Mouse (Mus musculus): ENCODE data around the gene Zbtb39. TPM values are rescaled to one million over a fixed set of nuclear protein-coding genes. Genes with fewer than 3 reads are reported as not detected.

Gene Zbtb39
- polyA plus RNA-seq, 1 experiment from 2014 or later: 4.7 TPM

DNA sequence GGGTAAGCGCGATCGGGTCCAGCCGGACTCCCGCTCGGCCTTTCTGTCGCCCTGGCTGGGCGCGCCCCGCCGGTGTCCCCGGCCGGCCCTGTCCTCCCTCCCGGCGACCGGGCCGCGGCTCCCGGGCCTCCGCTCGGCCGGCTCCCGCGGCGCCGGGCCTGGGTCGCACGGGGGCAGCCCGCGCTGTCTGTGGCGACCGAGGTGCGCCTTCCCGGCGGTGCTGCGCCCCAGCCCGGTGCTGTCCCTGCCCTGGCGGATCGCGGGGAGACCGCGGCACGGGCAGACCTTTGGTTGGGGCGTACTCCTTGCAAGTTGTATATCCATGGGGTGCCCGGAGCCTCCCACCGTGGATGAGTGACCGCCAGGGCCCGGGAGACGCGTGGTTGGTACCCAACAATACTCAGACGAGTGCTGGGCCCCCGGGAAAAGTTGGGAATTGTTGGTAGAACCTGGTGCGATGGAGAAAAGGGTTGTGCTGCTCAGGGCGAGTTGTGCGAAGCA is 373 bp downstream of the Zbtb39 start:
- H3K4me1 ChIP-seq (replicated peaks): peaks cover 20% of the 10 kb centered on the region
- H3K27ac ChIP-seq: peak overlapping the region; percentile 95
- H3K36me3 ChIP-seq: peaks cover 37% of the 10 kb centered on the region
- H3K9me3 ChIP-seq: no peaks in the 10 kb centered on the region
- H3K27me3 ChIP-seq (ENCODE audit: insufficient read depth, poor library complexity, severe bottlenecking): no peaks in the 10 kb centered on the region; the same call in 1 of the 2 replicates
- peak overlapping the region; percentile 97 for H3K4me3 ChIP-seq
- DNase-seq (ENCODE audit: low spot score): peak; percentile 64
- WGBS: under 1% methylated on average over 55 of the region's 55 CpGs

DNA sequence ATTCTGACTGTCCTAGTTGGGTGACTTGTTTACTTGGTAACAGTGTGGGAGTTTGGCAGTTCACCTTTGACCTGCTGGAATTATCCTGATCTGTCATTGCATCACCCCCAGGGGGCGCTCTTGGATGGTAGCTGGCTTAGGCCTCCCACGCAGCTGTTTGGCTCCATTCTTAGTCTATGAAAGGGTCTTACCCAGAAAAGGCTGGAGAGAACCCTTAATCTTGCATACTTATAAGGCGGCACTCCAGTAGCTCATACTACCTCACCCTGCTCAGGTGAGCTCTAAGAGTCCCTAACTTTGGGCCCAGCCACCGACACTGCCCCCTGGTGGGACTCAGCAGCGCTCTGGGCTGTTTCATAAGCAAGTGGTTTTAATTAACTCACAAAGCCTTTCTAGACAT is 5.3 kb downstream of the Zbtb39 start:
- Histone ChIP-seq H3K27ac (no peak overlapping the region), H3K4me1 (replicated peaks) (peaks cover 27% of the 10 kb centered on the region), H3K36me3 (peaks cover 78% of the 10 kb centered on the region), H3K4me3 (no peak overlapping the region), H3K9me3 (no peaks in the 10 kb centered on the region), H3K27me3 (ENCODE audit: insufficient read depth, poor library complexity, severe bottlenecking) (no peaks in the 10 kb centered on the region)
- DNase-seq (ENCODE audit: low spot score): peak; percentile 59
- WGBS: 64% methylated on average over 5 of the region's 5 CpGs

DNA sequence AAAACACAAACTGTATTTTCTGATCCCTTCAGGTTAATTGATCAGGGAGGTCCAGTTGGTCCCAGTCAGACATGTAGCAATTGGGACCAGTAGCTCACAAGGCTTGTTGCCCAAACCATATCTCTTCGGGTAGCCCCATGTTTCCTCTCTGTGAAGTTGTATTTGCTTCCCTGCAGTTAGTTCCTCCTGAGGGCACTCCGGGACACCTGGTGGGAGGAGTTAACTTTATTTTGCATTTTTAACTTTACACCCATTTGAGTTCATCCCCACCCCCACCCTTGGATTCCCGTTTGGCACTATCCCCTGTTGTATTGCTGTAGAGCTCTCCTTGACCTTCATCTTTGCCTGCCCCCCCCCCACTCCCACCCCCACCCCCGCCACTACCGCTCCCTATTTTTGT is 6.5 kb downstream of the Zbtb39 start:
- Histone ChIP-seq H3K4me3 (no peak overlapping the region), H3K4me1 (replicated peaks) (peaks cover 25% of the 10 kb centered on the region), H3K27me3 (ENCODE audit: insufficient read depth, poor library complexity, severe bottlenecking) (no peaks in the 10 kb centered on the region), H3K9me3 (no peaks in the 10 kb centered on the region), H3K36me3 (peaks cover 78% of the 10 kb centered on the region), H3K27ac (no peak overlapping the region)
- WGBS: 85% methylated on average over 5 of the region's 5 CpGs
- no peak for DNase-seq (ENCODE audit: low spot score)

DNA sequence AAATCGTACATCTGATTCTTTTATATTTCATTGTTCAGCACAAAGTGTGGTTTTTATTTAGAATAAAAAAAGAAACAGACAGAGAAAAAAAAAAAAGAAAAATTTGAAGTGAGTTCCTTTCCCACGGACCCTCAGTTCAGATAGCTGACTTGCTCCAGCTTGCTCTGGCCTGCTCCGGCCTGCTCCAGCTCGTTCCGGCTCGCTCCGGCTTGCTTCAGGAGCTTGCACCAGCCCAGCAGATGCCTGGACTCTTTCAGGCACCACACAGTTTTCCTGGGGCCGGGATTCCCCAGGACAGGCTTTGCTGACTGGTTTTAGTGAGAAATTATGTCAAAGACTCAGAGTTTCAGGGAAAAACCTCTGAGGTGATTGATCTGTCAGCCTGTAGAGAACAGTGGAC is 7.9 kb downstream of the Zbtb39 start:
- WGBS: 92% methylated on average over 8 of the region's 8 CpGs
- Histone ChIP-seq H3K36me3 (peaks cover 65% of the 10 kb centered on the region), H3K27me3 (ENCODE audit: insufficient read depth, poor library complexity, severe bottlenecking) (no peaks in the 10 kb centered on the region), H3K4me3 (no peak overlapping the region), H3K4me1 (replicated peaks) (peaks cover 22% of the 10 kb centered on the region), H3K27ac (no peak overlapping the region), H3K9me3 (no peaks in the 10 kb centered on the region)
- no peak for DNase-seq (ENCODE audit: low spot score)

DNA sequence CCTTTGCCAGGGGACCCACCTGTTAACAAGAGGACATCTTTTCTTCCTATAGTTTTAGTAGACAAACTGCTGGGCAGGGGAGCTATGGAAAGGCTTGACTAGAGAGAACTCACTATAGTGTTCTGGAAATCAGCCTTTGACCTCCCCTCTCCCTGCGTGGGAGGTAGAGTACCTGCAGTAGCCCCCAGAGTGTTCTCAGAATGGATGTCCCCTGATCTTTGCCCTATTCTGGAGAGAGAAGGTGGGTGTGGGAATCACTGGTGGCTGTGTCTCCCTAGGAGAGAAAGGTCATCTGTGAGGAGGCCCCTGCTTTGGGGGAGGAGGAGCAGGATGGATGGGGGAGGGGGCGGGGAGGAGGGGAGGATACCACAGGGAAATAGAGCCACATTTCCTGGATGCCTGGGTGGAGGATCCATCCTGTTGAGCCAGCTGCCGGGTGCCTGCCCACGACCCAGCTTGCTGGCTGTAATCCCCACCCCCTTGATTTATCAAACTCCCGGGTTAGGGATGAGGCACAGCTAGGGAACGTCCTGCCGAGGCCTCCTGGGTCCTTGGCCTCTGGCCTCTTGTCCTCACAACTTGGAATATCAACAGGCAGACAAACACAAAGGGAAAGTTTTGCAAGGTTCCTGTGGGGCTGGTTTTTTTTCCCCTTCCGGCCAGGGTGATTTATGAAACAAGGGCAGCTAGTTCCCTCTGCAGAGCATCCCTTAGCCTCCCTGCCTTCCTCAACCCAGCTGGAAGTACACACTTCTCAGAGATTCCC is 9.7 kb downstream of the Zbtb39 start:
- H3K4me1 ChIP-seq (replicated peaks): peaks cover 22% of the 10 kb centered on the region
- WGBS: 5% methylated on average over 8 of the region's 8 CpGs
- H3K27ac ChIP-seq: 0 out of 2 replicates have a peak overlapping the region, but pooled peaks have one; percentile 35
- H3K9me3 ChIP-seq: no peaks in the 10 kb centered on the region
- no peak for DNase-seq (ENCODE audit: low spot score)
- H3K36me3 ChIP-seq: peaks cover 48% of the 10 kb centered on the region
- H3K4me3 ChIP-seq: no peak overlapping the region
- H3K27me3 ChIP-seq (ENCODE audit: insufficient read depth, poor library complexity, severe bottlenecking): no peaks in the 10 kb centered on the region

GRCm38 (mm10) chr10:127750136-127750777 is 10.9 kb downstream of the Zbtb39 start:
- DNase-seq (ENCODE audit: low spot score): no peak
- Histone ChIP-seq H3K27me3 (ENCODE audit: insufficient read depth, poor library complexity, severe bottlenecking) (no peaks in the 10 kb centered on the region), H3K36me3 (peaks cover 36% of the 10 kb centered on the region), H3K9me3 (no peaks in the 10 kb centered on the region), H3K4me1 (replicated peaks) (peaks cover 22% of the 10 kb centered on the region), H3K4me3 (peak overlapping the region; percentile 33; the same call in 1 of the 2 replicates), H3K27ac (0 out of 2 replicates have a peak overlapping the region, but pooled peaks have one; percentile 4)
- 46% methylated on average over 24 of the region's 24 CpGs for WGBS

DNA sequence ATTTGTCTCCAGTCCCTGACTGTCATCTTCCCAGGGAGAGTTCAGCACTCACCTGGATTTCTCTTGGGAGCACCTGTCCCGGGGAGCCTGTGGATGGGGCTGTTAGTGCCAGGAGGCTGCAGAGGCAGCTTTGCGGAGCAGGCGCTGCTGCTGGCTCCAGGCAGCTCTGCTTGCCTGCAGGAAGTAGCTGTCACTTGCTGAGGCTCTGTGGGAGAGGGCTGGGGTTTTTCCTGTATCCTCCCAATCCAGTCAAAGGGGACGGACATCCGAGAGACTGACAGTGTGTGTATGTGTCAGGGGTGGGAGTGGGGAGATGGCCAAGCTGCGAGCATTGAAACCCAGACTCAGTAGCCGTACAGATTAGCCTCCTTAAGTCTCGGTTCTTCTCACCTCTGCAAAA is 12.2 kb downstream of the Zbtb39 start, which contains the start of gene Gpr182:
Gene Gpr182, minus strand, starts transcription at position 185 of the 400 bp plus-strand sequence.
- Histone ChIP-seq H3K36me3 (peaks cover 23% of the 10 kb centered on the region), H3K9me3 (no peaks in the 10 kb centered on the region)

GRCm38 (mm10) chr10:127754566-127755166 is 15.3 kb downstream of the Zbtb39 start:
- WGBS: 83% methylated on average over 6 of the region's 6 CpGs
- H3K9me3 ChIP-seq: no peaks in the 10 kb centered on the region
- no peak overlapping the region for H3K27ac ChIP-seq
- no peaks in the 10 kb centered on the region for H3K36me3 ChIP-seq
- H3K4me1 ChIP-seq (replicated peaks): peaks cover 13% of the 10 kb centered on the region
- no peak overlapping the region for H3K4me3 ChIP-seq
- DNase-seq (ENCODE audit: low spot score): no peak
- H3K27me3 ChIP-seq (ENCODE audit: insufficient read depth, poor library complexity, severe bottlenecking): no peaks in the 10 kb centered on the region

More for the DNA sequence above, 12.2 kb downstream of the Zbtb39 start, which contains the start of gene Gpr182:
- Histone ChIP-seq H3K27ac (no peak within 1 kb of the TSS), H3K4me1 (replicated peaks) (peaks cover 28% of the 10 kb centered on the region), H3K4me3 (no peak within 1 kb of the TSS), H3K27me3 (ENCODE audit: insufficient read depth, poor library complexity, severe bottlenecking) (no peaks in the 10 kb centered on the region)
- 55% methylated on average over 8 of the region's 8 CpGs for WGBS
- DNase-seq (ENCODE audit: low spot score): no peak

DNA sequence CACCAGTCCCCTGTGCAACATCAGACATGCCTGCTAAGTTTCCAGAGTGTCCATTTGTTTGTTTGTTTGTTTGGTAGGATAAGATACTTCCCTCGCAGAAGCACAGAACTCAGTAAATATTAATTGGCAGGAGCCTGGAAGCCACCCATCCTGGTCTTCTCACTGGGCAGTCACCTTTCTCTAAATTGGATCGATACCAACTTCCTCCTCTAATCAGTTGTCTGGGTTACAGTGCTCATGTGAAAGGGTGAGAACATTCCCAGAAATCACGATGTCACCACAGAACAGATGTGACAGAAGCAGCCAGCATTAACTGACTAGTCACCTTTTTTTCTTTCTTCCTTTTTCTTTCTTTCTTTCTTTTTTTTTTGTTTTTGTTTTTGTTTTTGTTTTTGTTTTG is 15.9 kb downstream of the Zbtb39 start:
- no peaks in the 10 kb centered on the region for H3K9me3 ChIP-seq
- H3K4me1 ChIP-seq (replicated peaks): peaks cover 8% of the 10 kb centered on the region
- no peak overlapping the region for H3K4me3 ChIP-seq
- no peak overlapping the region for H3K27ac ChIP-seq
- no peak for DNase-seq (ENCODE audit: low spot score)
- WGBS: 87% methylated on average over 3 of the region's 3 CpGs
- H3K27me3 ChIP-seq (ENCODE audit: insufficient read depth, poor library complexity, severe bottlenecking): no peaks in the 10 kb centered on the region
- H3K36me3 ChIP-seq: no peaks in the 10 kb centered on the region

- no peak for DNase-seq (ENCODE audit: low spot score)
- Histone ChIP-seq H3K4me3 (peak overlapping the region; percentile 26), H3K27me3 (ENCODE audit: insufficient read depth, poor library complexity, severe bottlenecking) (no peaks in the 10 kb centered on the region), H3K9me3 (no peaks in the 10 kb centered on the region), H3K27ac (no peak overlapping the region), H3K36me3 (no peaks in the 10 kb centered on the region), H3K4me1 (replicated peaks) (peaks cover 6% of the 10 kb centered on the region; the same call in 1 of the 2 replicates)
- 53% methylated on average over 18 of the region's 18 CpGs for whole genome bisulfite sequencing
Measured at GRCm38 (mm10) chr10:127755770-127756468, 16.6 kb downstream of the Zbtb39 start.

DNA sequence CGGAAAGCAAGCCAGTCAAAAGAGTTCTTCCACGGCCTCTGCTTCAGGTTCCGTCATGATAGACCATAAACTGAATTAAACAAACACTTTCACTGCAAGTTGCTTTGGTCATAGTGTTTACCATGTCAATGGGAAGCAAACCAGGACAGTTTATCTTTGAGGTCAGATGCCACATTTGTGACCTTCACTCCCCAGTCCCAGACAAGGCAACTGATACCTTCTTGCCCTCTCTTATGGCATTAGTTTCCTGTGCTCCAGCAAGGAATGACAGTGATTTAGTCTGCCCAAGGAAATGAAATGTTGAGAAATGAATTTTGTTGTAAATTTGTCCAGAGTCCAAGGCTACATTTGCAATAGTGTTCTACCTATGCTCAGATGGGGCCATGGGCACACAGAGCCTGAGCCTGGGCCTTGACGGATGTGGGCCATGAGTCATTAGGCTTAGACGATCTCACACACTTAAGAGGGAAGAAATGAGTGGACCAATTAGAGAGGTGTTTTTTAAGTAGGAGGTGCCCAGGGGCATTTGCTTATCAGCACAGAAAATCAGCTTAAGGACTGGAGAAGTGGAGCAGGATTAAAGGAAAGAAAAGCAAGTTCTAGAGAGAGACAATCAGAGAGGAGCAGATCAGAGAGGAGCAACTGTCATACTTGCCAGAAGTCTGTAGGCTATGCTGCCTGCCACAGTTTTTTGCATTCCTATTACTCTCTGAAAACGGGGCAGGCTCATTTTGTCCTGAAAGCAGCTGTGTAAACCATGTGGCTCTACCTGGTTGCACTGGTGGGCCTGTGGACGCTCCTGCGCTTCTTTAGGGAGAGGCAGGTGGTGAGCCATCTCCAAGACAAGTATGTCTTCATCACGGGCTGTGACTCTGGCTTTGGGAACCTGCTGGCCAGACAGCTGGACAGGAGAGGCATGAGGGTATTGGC is 20.1 kb downstream of the Zbtb39 start, which contains the start of the genes Rdh1 and Rdh16f1:
Gene Rdh1, plus strand, starts transcription at position 541 of the 930 bp plus-strand sequence.
Gene Rdh16f1, plus strand, starts transcription at position 607 of the 930 bp plus-strand sequence.
- WGBS: 81% methylated on average over 9 of the region's 9 CpGs
- Histone ChIP-seq H3K4me1 (replicated peaks) (0 out of 2 replicates have a peak, but pooled peaks cover 6% of the 10 kb centered on the region), H3K27ac (no peak within 1 kb of the TSS), H3K36me3 (no peaks in the 10 kb centered on the region), H3K9me3 (no peaks in the 10 kb centered on the region), H3K27me3 (ENCODE audit: insufficient read depth, poor library complexity, severe bottlenecking) (no peaks in the 10 kb centered on the region), H3K4me3 (no peak within 1 kb of the TSS)
- DNase-seq (ENCODE audit: low spot score): no peak

All from hindbrain, embryonic 10.5 days (tissue).